ENCODE assay signal across 33 mouse cellular contexts in the genomic region with DNA sequence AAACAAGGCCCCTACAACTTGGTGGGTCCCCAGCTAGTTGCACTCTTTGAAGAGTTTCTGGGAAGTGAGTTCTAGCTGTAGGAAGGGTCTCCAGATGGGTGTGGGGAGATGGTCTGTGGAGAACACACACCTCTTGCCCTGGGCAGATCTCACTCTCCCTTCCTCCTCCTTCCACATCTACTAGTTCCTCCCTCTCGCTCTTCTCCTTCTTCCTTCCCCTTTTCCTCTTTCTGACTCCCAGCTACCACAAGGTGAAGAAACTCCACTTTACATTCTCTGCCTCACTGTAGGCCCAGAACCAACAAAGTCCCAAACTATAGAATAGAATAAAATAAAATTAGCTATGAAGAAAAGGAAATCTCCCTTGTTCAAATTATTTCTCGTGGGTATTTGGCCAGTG.
"Had no signal": no experiment of that assay in that cellular context is flagged by ENCODE, and none has a peak within 500 bp of the region (broad histone marks: within the 10 kb centered on the region; RNA-seq: fewer than 3 reads in every experiment).

No protein-coding gene starts in this region.

- DNase-seq: heart, postnatal 10 days; heart, postnatal 14 days; heart, postnatal 36 days; heart, postnatal 4 days; kidney, adult 11 months; kidney, adult 18-20 months; kidney, adult 2 months; kidney, adult 8-10 months; kidney, adult 9 months; kidney, postnatal 10 days; kidney, postnatal 14 days; kidney, postnatal 25 days; kidney, postnatal 36 days; kidney, postnatal 4 days; layer of hippocampus, adult 9-11 months; layer of hippocampus, postnatal 36 days had no signal

- ATAC-seq: hindbrain, embryonic 16.5 days; hindbrain, postnatal 0 days; inflammation-experienced regulatory T-cells, adult 6 months; intestine, embryonic 15.5 days; intestine, embryonic 16.5 days; intestine, postnatal 0 days had no signal

- H3K27me3 ChIP-seq: heart, embryonic 12.5 days; heart, embryonic 13.5 days; heart, embryonic 15.5 days; hindbrain, embryonic 12.5 days; hindbrain, embryonic 13.5 days; hindbrain, embryonic 15.5 days; intestine, embryonic 15.5 days; kidney, embryonic 15.5 days had no signal

- H3K4me1 ChIP-seq: heart, embryonic 10.5 days; heart, embryonic 12.5 days; heart, embryonic 13.5 days; heart, embryonic 15.5 days; hindbrain, embryonic 12.5 days; intestine, embryonic 15.5 days; kidney, embryonic 15.5 days had no signal

- H3K4me3 ChIP-seq: heart, embryonic 10.5 days; heart, embryonic 12.5 days; heart, embryonic 13.5 days; heart, embryonic 15.5 days; hindbrain, embryonic 10.5 days; hindbrain, embryonic 12.5 days; hindbrain, embryonic 13.5 days; hindbrain, embryonic 15.5 days; intestine, embryonic 15.5 days; kidney, embryonic 15.5 days had no signal

- H3K27ac ChIP-seq: heart, embryonic 10.5 days; heart, embryonic 13.5 days; heart, embryonic 15.5 days; hindbrain, embryonic 10.5 days; hindbrain, embryonic 12.5 days; hindbrain, embryonic 13.5 days; hindbrain, embryonic 14.5 days; hindbrain, embryonic 15.5 days; hindbrain, postnatal 0 days; intestine, embryonic 15.5 days; kidney, embryonic 15.5 days; kidney, postnatal 0 days had no signal
